Mouse (Mus musculus): ENCODE measurements around the gene Lsm12.

Gene Lsm12

GRCm38 (mm10) chr11:102184646-102185495 is at the start of gene Lsm12:
TSS of gene Lsm12 (minus strand) at chr11:102185296.
- peak; percentile 97 for DNase-seq (ENCODE audit: low read depth, low spot score)

GRCm38 (mm10) chr11:102230006-102230741 is 45.1 kb upstream of the Lsm12 start, which contains the start of gene Hdac5:
TSS of gene Hdac5 (minus strand) at chr11:102230166.
- DNase-seq (ENCODE audit: low read depth, low spot score) = peak; percentile 99

- peak; percentile 59 for DNase-seq (ENCODE audit: low read depth, low spot score)
These were observed 44.3 kb upstream of the Lsm12 start for GRCm38 (mm10) chr11:102229331-102229953.

- DNase-seq (ENCODE audit: low read depth, low spot score) = no peak
These were observed 43.7 kb upstream of the Lsm12 start for GRCm38 (mm10) chr11:102228646-102229268.

DNA sequence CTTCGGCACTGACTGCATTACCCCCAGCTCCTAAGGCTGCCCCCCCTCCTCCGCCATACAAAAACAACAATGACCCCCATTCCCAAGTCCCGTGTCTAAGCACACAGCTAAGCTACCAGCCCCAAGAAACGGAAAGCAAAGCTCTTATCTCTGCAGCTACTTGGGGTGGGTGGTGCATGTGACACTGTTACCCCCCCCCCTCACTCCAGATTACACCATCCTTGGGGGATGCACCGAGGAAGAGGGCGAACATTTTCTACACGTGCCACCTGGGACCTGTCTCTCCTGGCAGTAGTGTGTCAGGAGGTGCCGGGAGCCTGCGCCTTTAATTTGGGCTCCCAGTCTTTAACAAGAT is 43.1 kb upstream of the Lsm12 start:
- DNase-seq (ENCODE audit: low read depth, low spot score) = no peak

GRCm38 (mm10) chr11:102227270-102228190 is 42.4 kb upstream of the Lsm12 start:
- no peak for DNase-seq (ENCODE audit: low read depth, low spot score)

DNA sequence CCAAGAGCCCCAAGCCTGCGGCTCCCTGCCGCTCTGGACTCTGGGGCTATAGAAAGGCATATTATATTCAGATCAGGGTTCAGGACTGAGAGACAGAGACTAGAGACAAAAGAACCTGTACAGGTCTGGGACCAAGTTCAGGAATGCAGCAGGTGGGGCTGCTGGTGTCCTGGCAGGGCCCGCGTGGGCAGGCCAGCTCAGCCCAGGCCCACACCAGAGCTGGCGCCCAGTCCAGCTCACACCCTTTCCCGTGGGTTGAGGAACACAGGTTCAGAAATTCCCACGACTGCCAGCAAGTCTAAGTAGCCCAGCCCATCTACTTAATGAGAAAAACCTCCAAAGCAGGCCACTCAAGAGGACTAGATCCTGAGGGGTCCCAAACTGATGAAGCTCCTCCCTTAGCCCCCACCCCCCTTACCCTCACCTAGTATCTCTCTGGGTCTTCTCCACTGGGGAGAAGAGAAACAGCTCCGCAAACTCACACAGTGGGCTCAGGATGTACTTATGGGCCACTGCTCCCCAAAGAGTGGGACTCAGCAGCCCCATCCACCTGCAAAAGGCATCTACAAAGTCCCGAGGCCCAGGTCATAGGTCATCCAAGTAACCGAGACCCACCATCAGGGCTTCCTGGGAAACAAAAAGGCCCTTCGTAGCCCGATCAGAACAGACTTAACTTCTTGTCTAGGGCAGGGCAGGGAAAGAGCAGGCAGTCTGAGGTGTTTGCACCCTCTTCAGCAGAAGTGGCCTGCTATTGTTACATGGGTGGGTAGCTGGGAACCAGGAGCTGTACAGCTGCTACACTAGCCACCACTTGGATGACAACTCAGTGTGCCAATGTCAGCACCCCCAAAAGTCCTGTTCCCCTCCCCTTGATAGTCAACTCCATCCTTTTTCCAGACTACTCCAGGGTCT is 41.2 kb upstream of the Lsm12 start:
- no peak for DNase-seq (ENCODE audit: low read depth, low spot score)

GRCm38 (mm10) chr11:102225221-102225620 is 40.1 kb upstream of the Lsm12 start:
- no peak for DNase-seq (ENCODE audit: low read depth, low spot score)

DNA sequence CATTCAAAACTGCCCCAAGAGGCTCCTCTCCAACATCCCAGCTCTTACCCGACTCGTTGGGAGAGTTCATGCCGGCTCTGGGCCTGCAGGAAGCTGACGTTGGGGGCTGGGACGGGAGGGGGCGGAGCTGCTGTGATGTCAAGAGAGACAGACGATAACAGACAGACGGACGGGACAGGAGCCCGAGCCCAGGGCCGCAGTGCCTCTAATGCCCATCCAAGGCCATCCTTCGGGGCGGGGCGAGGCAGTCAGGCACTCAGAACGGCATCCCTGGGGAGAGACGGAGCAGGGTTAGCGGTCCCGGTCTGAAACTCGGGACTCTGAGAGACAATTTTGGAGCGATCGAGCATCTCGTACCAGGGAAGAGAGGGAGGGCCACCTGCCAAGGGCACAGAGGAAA is 39.6 kb upstream of the Lsm12 start:
- DNase-seq (ENCODE audit: low read depth, low spot score) = no peak

GRCm38 (mm10) chr11:102223166-102223565 is 38.1 kb upstream of the Lsm12 start:
- peak; percentile 65 for DNase-seq (ENCODE audit: low read depth, low spot score)

DNA sequence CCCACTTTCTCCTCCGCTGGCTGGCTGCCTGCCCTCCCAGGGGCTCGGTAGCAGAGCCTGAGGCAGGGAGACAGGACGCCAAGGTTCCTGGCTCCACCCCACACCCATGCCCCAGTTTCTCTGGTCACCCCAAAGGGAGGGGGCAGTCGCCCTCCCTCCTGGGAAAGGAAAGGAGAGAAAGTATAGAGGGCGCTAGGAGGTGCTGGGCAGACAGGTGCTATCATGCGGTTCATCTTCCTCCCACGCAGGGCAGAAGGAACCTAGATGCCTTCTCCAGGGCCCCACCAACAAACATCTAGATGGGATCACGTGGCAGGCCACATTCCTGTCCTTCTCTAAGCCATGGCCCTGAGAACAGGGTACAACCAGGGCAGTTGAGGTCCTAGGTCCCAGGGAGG is 36.9 kb upstream of the Lsm12 start:
- DNase-seq (ENCODE audit: low read depth, low spot score) = no peak

DNA sequence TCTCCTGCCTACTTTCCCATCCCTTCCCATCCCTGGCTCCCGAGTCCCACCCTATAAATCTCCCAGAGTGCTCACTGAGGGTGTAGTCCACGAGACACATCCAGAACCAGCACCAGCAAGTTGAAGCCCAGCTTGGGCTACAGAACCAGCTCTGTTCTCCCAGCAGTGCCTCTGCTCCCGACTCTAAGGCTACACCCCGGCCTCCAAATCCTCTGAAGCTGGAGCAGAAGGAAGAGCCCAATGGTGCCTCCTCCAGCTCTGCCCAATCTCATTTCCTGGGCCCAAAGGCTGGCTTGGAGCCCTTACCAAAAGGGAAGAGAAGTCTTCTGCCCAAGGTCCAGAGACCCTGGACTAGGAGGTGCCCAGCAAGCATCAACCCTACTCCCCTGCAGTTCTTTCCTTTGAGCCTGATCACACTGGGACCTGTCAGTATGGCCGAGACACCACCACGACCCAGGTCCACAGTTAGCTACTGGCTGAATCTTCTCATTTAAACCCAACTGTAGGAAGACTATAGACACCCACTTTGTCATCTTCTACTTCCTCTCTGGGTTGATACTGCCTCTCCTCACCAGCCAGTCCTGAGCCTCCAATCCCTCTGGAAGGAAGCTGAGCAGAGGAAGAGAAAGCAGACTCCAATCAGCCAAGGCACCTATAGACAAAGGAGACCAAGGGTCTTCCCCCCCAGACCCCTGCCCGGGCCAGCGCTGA is 36.3 kb upstream of the Lsm12 start:
- DNase-seq (ENCODE audit: low read depth, low spot score) = no peak

DNA sequence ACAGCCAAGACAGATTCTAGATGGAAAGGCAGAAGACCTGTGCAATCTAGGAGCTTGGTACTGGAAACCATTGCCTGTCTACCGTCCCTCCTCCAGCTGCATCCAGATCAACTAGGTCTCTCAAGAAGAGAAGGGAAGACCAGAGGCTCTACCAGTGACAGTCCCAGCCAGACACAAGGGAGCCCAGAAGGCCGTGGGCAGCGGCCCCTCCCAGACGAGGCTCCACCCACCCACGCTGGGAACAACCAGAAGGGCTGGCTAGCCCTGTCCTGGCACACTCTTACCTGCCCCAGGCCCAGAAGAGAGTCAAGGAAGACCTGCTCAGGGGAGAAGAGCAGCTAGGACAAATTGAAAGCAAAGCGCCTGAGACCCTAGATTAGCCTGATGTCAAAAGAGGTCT is 35.4 kb upstream of the Lsm12 start:
- no peak for DNase-seq (ENCODE audit: low read depth, low spot score)

GRCm38 (mm10) chr11:102219994-102220346 is 34.9 kb upstream of the Lsm12 start:
- DNase-seq (ENCODE audit: low read depth, low spot score) = no peak

DNA sequence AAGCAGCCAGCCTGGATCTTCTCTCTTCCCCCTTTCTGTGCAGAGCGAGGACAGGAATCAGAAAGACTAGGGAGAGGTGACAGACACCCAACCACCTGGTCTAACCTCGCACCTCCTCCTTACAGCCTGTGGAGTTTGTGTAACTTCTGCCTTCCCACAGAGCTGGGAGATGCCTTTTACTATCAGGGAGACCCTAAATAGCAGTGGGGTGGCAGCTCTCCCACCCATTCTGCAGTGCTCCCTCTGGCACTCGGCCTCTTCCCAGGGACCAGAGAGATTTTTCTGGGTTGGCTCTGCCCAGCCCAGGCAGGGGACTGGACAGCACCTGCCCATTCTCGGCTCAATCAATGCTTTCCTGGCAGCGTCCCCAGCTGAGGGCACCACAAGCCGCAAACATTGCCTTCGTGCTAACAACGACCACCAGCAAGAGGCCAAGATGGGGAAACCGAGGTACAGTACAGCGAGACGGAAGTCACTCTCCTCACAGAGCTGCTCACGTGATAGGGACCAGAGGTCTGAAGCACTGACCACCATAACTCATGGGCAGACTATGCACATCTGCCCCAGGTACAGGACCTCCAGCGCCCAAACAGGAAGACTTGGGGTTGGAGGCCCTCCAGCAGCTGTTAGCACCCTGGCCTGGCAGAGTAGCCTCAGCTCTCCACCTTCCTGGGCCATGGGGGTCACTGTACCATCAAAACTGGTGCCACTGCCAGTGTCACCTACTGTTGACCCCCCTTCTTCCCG is 34.3 kb upstream of the Lsm12 start:
- no peak for DNase-seq (ENCODE audit: low read depth, low spot score)

- peak; percentile 45 for DNase-seq (ENCODE audit: low read depth, low spot score)
These were observed 33.7 kb upstream of the Lsm12 start for GRCm38 (mm10) chr11:102218783-102219182.

- DNase-seq (ENCODE audit: low read depth, low spot score) = no peak
These were observed 32.9 kb upstream of the Lsm12 start for GRCm38 (mm10) chr11:102217876-102218430.

DNA sequence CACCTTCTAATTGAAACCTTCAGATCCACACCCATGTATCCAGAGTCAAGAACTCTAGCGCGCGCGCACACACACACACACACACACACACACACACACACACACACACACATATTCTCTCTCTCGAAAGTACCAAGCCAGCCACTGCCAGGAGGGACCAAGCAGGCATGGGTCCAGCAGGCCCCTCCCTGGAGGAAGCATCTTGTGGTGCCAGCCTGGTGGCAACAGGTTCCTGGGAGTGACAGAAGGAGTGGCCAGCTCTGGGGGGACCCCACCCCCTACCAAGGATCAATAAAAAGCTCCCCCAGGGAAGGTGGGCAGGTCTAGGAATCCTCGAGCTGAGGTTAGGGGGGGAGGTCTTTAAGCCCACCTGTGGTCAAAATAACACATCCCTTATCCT is 32.3 kb upstream of the Lsm12 start:
- DNase-seq (ENCODE audit: low read depth, low spot score) = no peak

Measured in A20 (cell line).